Mouse (Mus musculus) kidney, postnatal 10 days (tissue): ENCODE results near the gene Nob1.

Source experiments
- DNase-seq: peaks from one replicate; pipeline ENCODE4 v3.0.0; 2021; ENCODE audit warnings: mixed read lengths

The Nob1 gene

DNA sequence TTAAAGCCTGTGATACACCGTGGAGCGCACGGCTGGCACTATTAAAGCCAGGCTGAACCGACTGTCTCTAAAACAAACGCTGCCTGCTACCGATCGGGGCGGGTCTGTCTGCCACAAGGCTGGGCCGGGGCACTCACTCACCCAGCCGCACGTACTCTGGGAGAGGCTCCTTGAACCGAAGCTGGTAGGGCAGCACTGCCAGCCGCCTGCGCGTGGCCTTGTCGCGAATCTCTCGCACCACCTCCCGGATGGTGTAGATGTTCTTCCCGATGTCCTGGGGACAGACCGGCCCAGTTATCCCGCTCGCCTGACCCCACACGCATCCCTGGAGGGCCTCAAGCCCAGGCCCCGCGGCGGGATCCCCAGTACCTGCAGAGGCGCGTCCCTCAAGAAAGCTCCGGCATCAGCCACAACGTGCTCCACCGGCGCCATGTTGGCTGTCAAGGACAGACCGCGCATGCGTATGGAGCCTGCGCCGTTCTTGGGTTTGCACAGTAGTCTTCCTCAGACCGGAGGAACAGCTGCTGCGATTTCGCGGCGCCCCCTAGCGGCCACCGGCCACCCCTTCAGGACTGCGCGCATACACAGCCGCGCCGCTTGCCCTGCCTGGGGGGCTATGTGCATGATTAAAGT, at the start of gene Nob1:
TSS of gene Nob1 (minus strand) at position 455 of the 633 bp plus-strand sequence.
- DNase-seq: peak; percentile 99

DNA sequence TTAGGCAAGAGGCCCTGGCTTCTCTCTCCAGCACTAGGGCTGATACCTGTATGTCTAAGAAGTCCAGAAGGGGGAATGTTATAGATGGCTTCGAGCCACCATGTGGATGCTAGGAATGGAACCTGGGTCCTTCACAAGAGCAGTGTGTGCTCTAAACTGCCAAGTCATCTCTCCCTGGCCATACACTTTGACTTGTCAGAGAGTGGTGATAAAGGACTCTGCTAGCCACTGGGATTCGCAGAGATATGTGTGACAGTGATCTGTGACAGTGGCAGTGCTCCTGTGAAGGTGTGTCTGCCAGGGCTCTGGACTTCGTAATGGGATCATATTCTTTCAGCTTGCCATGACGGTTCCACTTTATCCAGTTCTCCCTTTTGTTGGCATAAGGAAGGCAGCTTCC, 48.5 kb upstream of the Nob1 start:
- DNase-seq: no peak

DNA sequence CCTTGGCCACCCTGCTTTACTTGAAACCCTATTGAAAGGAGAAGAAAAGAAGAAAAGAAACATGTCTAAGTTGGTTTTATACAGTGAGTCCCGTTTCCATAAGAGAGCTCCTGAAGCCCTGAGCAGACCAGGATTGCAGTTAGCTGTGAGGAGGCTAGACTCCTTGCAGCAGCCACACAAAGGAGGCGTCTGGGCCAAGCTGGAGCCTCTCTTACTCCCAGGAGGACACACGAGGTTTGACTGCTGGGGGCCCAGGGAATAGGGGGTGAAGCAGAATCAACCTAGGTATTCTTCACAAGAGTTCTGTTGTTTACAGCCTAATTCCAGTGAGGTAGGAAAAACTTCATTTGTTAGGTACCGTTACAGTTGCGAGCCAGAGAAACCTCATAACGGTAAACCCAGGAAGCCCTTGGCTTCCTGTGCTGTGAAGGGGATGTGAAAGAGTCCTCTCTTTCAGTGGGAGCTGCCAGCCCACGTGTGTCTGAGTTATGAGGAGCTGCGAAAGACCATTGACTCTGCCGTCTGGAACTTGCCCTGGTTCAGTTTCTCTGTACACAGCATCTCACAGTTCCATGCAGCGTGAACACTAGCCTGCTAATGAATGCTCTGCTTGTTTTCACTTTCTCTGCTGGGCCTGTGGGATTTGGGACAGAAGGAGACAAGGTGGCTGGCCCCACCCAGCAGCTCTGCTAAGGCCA, 47.7 kb upstream of the Nob1 start:
- DNase-seq: no peak

DNA sequence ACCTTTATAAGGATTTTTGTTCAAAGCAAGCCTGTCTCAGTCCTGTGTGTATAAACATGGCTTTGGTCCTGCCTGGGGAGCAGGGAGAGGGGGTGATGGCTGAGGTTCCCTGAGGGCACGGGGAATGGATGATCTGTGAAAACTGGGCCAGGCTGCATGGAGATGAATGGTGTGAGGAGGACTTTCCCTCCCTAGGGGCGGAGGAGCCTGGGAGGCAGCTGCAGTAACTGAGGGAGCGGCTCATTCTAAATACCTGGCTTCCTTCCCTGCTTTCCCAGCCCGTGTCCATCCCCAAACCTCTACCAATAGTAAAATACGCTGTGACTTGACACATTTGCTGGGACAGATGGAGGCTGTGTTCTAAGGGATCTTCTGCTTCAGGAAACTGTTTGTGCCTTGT, 45.5 kb upstream of the Nob1 start:
- DNase-seq: no peak

DNA sequence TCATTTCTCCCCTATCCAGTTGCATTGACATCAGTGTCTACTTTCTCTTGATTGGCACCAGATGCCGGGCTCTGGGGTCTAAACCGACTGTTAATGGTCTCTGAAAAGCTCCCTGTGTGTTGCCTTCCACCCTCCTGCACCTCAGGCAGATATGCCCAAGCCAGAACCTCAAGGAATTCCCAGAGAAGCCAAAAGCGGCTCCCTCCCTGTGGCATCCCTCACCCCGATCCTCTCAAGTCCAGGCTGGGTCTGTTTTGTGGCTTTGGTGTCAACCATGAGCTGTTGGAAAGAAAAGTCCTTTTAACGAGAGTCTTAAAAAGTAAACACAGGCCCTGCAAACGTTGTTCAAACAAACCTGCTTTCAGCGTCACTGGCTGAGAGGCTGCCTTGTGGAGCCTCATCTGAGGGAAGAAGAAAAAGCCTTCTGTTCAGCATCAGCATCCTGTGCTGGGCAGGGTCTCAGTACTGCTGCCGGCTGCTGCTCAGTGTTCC, 44.0 kb upstream of the Nob1 start:
- no peak for DNase-seq

DNA sequence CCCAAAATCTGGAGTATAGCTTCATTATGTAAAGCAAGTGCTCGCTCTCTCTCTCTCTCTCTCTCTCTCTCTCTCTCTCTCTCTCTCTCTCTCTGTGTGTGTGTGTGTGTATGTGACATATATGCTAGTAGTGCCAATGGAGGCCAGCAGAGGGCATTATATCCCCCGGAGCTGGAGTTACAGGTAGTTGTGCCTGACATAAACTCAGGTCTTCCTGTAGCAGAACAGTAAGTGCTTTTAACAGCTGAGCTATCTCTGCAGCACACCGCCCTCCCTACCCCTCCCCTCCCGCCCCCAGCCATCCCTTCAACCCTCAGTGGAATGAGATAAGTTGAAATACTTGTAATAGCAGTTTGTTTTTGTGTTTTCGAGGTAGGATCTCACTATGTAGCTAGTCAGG, 41.8 kb upstream of the Nob1 start:
- DNase-seq: no peak

DNA sequence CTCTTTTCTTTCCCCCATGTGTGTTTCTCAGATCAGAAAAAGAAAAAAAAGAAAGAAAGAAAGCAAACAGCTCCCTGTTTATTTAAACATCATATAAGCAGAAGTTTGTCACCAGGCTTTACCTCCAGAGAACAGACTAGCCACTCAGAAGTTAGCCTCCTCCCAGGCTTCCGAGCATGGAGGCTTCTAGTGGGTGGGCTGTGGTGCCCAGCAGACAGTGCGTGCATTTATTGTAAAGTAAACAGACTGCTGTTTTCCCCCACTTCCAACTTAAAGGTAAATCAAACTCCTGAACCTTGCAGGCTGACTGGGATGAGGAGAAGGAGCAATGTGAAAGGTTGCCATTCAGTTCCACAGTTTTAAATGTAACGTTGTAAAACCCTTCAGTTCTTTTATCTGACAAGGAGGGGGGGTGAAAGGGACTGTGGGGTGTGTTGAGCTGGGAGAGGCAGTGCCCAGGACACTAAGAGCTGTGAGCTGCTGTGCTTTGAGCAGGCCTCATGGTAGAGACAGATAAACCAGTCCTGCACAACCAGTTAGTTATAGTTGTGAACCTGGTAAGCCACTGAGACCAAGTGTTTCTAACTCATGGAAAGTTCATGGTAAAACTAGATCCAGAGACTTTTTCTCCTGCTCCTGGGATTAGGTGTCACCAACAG, 40.6 kb upstream of the Nob1 start:
- DNase-seq: no peak

DNA sequence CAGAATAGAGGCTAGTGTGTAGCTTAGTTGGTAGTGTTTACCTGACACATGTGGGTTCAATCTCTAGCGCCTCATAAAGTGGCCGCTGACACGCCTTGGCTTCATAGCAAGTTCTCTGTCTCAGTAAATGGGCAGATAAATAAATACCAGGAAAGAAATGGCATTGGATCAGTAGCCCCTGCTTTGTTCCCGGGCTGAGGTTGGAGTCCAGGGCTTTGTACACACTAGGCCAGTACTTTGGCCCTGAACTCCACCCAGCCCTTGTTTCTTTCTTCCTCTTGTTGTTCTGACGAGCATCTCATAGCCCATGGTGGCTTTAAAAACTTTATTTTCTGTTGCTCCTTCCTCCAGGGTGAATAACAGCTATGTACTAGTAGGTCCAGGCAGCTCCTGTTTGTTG, 37.6 kb upstream of the Nob1 start:
- no peak for DNase-seq

DNA sequence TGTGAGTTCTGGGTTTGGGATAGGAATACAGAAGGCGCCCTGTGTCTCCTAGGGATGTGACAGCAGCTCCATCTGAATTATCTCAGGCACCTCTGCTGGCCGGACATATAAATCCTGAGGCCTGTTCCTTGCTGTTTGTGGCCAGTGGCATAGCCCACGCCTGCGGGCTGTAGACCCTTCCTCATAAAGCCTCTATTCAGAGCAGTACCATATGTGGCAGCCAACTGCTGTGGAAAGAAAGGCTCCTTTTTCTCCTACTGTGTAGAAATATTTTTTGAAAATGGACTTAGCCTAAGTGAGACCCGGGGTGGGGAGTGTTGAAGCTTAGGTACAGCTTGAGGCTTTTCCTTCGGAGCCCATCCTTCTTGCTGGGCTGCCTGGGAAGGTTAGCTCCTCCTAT, 33.4 kb upstream of the Nob1 start:
- DNase-seq: no peak

DNA sequence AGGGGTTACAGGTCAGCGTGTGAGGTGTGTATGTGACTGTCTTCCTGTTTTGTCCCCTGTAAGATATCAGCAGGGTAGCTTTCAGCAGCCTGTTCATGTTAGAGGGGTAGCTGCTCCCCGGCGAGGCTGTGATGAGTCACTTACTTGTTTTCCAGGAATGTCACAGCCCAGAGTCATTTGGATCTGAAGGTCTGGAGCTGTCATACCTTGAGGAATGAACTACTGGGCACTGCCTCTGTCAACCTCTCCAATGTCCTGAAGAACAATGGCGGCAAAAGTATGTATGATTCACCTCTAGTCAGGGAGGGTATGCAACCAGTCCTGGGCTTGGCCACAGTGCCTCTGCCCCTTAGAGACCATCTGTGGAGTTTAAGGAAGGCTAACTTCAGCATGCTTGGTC, 32.9 kb upstream of the Nob1 start:
- no peak for DNase-seq

DNA sequence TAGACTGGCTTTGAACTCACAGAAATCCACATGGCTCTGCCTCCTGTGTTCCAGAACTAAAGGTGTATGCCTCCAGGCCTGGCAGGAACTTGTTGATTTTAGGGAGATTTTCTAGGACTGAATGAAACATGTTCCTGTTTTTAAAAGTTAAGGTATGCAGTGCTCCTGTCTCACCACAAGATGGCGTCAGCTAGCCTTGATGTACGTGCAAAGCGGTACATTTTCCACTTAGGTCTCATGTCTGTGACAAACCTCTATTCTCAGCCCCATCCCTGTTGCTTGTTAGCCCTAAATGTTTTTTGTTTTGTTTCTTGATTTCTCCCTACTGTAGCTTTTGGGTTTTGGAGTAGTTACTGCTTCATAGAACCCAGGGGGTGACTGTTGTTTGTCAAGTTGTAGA, 30.4 kb upstream of the Nob1 start:
- peak; percentile 56 for DNase-seq

DNA sequence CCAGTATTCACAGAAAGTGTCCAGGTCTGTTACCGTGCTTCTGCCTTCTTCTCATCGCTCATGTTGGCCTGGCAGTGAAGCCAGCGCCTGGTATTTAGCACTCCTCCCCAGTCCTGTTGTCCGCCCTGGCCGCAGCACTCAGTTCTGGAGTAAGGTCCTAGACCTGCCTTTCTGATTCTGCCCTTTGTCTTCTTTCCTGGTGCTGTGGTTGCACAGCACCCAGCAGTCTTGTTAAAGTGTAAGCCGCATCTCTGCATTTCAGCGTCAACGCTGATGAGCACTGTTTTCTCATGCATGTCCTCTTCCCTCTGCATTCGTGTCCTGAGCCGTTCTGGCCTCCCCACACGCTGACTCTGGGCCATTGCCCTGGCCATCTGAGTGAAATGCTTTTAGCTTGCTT, 28.5 kb upstream of the Nob1 start:
- DNase-seq: peak; percentile 48

DNA sequence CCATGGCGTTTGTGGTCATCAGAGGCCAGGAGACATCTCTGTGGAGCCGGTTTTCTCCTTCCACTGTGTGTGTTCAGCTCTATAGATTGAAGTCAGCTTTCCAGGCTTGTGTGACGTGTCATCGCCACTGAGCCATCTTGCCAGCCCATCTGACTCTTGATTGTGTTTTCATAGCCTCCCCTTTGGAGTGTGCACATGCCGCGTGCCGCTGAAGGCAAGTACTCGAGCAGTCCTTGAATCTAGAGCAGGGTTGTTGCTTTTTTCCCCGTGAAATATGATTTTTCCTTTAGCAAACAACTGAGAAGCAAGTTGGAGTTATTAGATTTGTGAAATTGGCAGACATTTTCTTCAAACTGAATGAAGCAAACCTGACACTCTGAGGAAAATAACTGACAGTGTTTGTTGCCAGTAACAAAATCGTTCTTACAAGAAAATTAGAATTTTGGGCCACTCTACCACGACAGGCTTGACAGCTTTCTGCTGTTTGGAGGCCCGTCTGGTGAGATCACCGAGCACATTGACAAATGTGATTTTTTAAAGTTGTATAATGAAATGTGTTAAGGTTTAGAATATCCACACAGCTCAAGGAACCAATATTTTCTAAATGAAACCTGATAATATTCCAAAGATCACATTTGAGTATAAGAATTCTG, 26.7 kb upstream of the Nob1 start:
- no peak for DNase-seq

DNA sequence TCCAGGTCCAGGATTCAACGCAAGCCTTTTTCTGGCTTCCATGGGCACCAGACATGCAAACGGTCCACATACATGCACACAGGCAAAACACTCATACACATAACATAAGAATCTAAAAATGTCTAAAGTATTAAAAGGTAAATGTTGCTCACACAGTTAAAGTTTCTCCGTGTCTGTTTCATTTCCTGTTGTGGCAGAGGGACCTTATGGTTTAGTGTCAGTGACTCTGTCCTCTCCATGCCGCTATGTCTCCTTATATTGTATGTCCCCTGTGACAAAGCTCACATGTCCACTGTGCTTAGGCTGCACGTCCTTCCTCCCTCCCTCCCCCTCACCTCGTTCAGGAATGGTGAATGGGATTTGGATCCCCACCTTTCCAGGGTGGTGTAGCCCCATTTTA, 24.8 kb upstream of the Nob1 start:
- no peak for DNase-seq

DNA sequence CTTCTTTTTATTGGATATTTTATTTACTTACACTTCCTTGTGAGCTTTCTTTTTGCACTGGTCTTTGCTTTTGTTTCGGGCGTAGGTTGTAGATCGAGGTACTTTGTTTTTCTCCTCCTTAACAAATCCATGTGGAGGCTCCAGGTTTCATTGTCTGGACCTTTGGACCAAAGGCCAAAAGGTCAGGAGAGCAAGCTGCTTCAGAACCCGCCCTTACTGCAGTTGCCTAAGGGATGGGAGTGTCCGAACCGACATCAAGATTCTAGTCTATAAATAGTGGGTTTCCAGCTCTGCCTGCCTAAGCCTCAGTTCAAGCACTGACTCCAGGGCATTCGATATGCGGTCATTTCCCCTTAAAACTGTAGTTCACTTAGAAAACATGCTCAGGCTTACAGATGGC, 24.3 kb upstream of the Nob1 start:
- DNase-seq: peak; percentile 52

DNA sequence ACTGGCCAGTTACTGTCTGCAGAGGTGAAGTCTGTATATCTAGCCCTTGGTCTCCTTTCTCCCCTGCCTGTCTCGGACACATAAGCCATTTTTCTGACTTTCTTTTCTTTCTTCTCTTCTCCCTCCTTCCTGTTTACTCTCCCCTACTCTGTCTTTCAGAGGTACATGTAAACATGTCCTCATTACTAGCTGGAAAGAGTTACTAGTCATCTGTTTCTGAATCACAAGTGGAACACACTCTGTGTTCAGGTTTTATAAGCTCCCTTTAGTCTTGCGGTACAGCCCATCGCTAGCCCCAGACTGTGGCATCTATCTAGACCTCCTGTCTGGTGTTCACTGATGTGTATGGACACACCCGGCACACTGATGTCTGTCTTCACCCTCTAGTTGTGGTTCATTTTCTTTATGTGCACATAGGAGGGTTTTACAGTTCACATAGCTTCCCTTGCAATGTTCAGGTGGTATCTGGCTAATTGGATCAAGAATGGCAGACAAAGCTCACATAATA, 23.6 kb upstream of the Nob1 start:
- no peak for DNase-seq

DNA sequence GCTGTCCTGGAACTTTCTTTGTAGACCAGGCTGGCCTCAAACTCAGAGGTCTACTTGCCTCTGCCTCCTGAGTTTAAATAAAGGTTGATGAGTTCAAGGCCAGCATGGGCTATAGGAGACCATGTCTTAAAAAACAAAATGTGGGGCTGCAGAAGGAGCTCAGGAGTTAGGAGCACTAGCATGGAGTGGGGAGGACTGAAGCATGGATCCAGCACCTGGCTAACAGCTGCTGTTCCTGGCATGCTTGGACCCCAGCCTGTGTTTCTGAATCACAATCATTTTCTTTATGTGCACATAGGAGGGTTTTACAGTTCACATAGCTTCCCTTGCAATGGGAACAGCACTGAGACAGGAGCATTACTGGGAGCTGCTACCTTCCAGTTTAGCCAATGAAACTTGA, 22.9 kb upstream of the Nob1 start:
- no peak for DNase-seq

DNA sequence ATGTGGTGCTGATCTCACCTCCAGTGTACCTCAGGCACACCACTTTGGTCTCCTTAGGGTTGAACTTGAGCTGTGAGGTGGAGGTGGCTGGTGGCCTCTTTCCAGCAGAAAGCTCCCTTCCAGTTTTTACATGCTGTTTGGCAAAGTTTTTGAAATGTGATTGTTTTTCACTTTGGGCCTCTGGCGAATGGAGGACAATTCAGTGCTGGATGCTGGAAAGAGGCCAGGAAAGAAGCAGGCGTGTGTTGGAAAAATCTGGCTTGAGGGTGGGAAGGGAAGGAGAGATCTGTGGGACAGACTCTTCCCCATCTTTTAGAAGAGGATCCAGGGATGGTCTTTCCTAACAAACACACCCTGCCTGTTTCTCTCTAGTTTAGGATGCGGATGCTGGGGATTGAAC, 19.8 kb upstream of the Nob1 start:
- peak; percentile 36 for DNase-seq

DNA sequence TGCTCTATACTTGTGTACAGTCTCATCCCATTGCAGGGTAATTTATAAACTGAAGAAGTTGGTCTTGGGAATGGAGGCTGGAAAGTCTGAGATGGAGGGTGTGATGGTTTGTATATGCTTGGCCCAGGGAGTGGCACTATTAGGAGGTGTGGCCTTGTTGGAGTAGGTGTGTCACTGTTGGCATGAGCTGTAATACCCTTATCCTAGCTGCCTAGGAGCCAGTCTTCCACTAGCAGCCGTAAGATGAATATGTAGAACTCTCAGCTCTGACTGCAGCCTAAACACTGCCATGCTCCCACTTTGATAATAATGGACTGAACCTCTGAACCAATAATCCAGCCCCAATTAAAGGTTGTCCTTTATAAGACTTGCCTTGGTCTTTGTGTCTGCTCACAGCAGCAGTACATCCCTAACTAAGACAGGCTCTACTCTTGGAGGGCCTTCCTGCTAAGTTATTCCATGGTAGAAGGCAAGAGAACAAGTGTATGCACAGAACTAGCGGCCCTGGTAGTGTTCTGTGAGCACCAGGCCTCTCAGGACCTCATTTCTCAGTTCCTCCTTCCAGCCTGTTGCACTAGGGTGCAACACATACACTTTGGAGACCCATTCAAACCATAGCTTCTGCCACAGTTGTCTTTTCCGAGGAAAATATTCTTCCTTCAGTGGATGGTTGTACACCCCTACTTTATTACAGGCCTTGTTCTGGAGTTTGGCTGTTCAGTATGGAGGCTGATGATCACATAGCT, 15.2 kb upstream of the Nob1 start:
- no peak for DNase-seq

DNA sequence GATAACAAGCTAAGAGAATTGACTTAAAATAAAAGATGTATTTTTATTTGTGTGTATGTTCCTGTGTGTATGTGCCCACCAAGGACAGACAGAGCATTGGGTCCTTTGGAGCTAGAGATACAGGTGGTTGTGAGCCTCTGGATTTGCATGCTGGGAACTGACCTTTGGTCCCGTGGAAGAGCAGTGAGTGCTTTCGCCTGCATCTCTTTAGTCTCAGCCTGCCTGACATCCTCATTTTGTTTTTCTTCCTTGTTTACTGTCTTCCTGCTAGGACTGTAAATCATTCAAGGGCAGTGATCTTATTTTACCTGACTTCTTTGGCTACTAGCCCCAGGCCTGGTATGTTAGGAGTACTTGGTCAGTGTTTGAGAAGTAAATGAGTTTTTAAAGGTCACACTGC, 12.9 kb upstream of the Nob1 start:
- peak; percentile 45 for DNase-seq

DNA sequence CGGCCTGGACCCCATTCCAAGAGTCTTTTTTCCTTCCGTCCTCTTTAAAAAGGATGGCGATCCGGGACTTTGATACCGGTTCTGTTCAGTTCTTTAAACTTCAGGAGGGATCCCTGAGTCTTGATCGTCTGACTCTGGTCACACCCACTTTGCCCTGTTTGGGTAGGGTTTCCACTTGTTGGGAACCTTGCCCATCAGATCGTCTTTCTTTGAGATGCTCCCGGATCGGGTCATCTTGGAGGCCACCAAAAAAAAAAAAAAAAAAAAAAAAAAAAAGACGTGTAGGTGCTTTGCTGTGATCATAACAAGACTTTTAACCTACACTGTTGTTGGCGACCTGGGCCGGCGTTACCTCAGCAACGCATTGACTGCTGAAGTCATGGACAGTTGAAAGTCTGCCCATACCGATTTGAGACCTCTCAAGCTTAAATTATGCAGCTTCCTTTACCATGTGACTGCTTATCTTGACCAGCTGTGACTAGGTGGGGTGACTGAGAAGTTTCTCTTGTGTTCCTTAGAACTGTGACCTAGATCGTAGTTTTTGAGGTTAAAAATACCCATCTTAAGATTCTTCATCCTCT, 12.1 kb upstream of the Nob1 start:
- peak; percentile 41 for DNase-seq
